Mouse (Mus musculus): ENCODE results near the gene Wbp1l. TPM values are rescaled to one million over a fixed set of nuclear protein-coding genes. Genes with fewer than 3 reads are reported as not detected.

Gene Wbp1l
- polyA plus RNA-seq, 1 experiment = 33.5 TPM

- Histone ChIP-seq H3K36me3 (ENCODE audit: control insufficient read depth, insufficient read depth) (no peaks in the 10 kb centered on the region), H3K27me3 (ENCODE audit: control insufficient read depth, insufficient read depth, insufficient read length) (no peaks in the 10 kb centered on the region), H3ac (ENCODE audit: control insufficient read depth, insufficient read length, low read depth) (peak within 1 kb of the TSS; percentile 63), H3K79me3 (ENCODE audit: low read depth) (no peaks in the 10 kb centered on the region), H3K4me3 (ENCODE audit: insufficient read depth, poor library complexity, severe bottlenecking) (peak within 1 kb of the TSS; percentile 59), H3K79me2 (ENCODE audit: control insufficient read depth, insufficient read depth) (no peaks in the 10 kb centered on the region)
- TF ChIP-seq MYOG (IDR thresholded peaks at IDR 0.05; ENCODE audit: control insufficient read depth, extremely low read depth, insufficient read length) (no peak), MAX (IDR thresholded peaks at IDR 0.05) (peak; percentile 82), CTCF (IDR thresholded peaks at IDR 0.05; ENCODE audit: control insufficient read depth, insufficient read depth, insufficient read length) (no peak)
Observed at GRCm38 (mm10) chr19:46689460-46690372, 90.8 kb downstream of the Wbp1l start, which contains the start of gene Borcs7. Gene Borcs7, plus strand, starts transcription at chr19:46689906.

GRCm38 (mm10) chr19:46690387-46690786 lies 91.5 kb downstream of the Wbp1l start:
- H3K27me3 ChIP-seq (ENCODE audit: control insufficient read depth, insufficient read depth, insufficient read length) = no peaks in the 10 kb centered on the region
- peak overlapping the region; percentile 25 for H3ac ChIP-seq (ENCODE audit: control insufficient read depth, insufficient read length, low read depth)
- TF ChIP-seq CTCF (IDR thresholded peaks at IDR 0.05; ENCODE audit: control insufficient read depth, insufficient read depth, insufficient read length) (no peak), MYOD1 (IDR thresholded peaks at IDR 0.05; ENCODE audit: control insufficient read depth, insufficient read length, low read depth) (no peak), FOSL1 (IDR thresholded peaks at IDR 0.05; ENCODE audit: insufficient read depth, low read length, poor library complexity, severe bottlenecking) (no peak), USF1 (IDR thresholded peaks at IDR 0.05; ENCODE audit: low read depth) (no peak)
- H3K79me2 ChIP-seq (ENCODE audit: control insufficient read depth, insufficient read depth) = no peaks in the 10 kb centered on the region
- no peaks in the 10 kb centered on the region for H3K79me3 ChIP-seq (ENCODE audit: low read depth)
- H3K4me3 ChIP-seq (ENCODE audit: insufficient read depth, poor library complexity, severe bottlenecking) = peak overlapping the region; percentile 59
- H3K36me3 ChIP-seq (ENCODE audit: control insufficient read depth, insufficient read depth) = no peaks in the 10 kb centered on the region

DNA sequence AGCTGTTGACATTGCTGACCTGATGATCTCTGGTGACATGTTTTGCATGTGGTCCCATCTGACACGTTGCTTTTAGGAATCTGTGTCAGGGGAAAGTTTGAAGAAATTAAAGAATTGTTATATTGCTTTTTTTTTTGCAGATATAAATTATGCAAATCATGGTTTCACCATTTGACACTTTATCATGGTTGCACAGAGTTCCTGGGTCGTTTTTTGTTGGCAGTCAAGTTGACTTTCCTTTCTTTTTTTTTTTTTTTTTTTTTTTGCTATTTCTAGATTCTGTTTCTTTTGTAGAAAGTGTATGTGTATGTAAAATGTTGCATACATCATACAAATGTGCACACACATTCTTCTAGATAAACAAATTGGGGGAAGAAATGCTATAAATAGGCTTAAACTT lies 92.2 kb downstream of the Wbp1l start:
- Histone ChIP-seq H3K79me3 (ENCODE audit: low read depth) (no peaks in the 10 kb centered on the region), H3K27me3 (ENCODE audit: control insufficient read depth, insufficient read depth, insufficient read length) (no peaks in the 10 kb centered on the region), H3ac (ENCODE audit: control insufficient read depth, insufficient read length, low read depth) (no peak overlapping the region), H3K79me2 (ENCODE audit: control insufficient read depth, insufficient read depth) (no peaks in the 10 kb centered on the region), H3K36me3 (ENCODE audit: control insufficient read depth, insufficient read depth) (no peaks in the 10 kb centered on the region), H3K4me3 (ENCODE audit: insufficient read depth, poor library complexity, severe bottlenecking) (no peak overlapping the region)
- TF ChIP-seq MYOD1 (IDR thresholded peaks at IDR 0.05; ENCODE audit: control insufficient read depth, insufficient read length, low read depth) = no peak

- Histone ChIP-seq H3K4me3 (ENCODE audit: insufficient read depth, poor library complexity, severe bottlenecking) (no peak overlapping the region), H3K27me3 (ENCODE audit: control insufficient read depth, insufficient read depth, insufficient read length) (no peaks in the 10 kb centered on the region), H3K79me3 (ENCODE audit: low read depth) (no peaks in the 10 kb centered on the region), H3K79me2 (ENCODE audit: control insufficient read depth, insufficient read depth) (no peaks in the 10 kb centered on the region), H3ac (ENCODE audit: control insufficient read depth, insufficient read length, low read depth) (no peak overlapping the region), H3K36me3 (ENCODE audit: control insufficient read depth, insufficient read depth) (no peaks in the 10 kb centered on the region)
- TF ChIP-seq MYOG (IDR thresholded peaks at IDR 0.05; ENCODE audit: control insufficient read depth, extremely low read depth, insufficient read length) = no peak
- TF ChIP-seq CEBPB (IDR thresholded peaks at IDR 0.05; ENCODE audit: low read depth) = no peak
- TF ChIP-seq CTCF (IDR thresholded peaks at IDR 0.05; ENCODE audit: control insufficient read depth, insufficient read depth, insufficient read length) = no peak
- no peak for TF ChIP-seq MYOD1 (IDR thresholded peaks at IDR 0.05; ENCODE audit: control insufficient read depth, insufficient read length, low read depth)
- no peak for TF ChIP-seq MAX (IDR thresholded peaks at IDR 0.05)
- no peak for TF ChIP-seq FOSL1 (IDR thresholded peaks at IDR 0.05; ENCODE audit: insufficient read depth, low read length, poor library complexity, severe bottlenecking)
- TF ChIP-seq USF1 (IDR thresholded peaks at IDR 0.05; ENCODE audit: low read depth) = no peak
Observed at GRCm38 (mm10) chr19:46693146-46693545, 94.3 kb downstream of the Wbp1l start.

DNA sequence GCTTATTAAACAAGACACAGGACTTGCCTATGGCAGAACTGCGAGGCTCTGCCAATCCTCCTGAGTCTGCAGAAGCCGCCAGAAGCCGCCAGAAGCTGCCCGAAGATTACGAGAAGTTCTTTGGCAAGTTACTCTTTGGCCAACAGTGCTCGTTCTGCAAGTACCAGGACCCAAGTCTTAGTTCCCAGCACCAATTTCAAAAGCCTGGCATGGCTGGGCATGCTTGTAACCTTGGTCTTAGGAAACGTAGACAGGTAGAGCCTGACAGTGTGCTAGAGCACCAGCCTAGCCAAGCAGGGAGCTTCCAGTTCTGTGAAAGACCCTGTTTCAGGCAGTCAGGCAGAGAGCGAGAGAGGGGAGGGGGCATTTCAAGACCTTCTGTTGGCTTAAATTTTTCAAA lies 97.6 kb downstream of the Wbp1l start:
- Histone ChIP-seq H3K36me3 (ENCODE audit: control insufficient read depth, insufficient read depth) (no peaks in the 10 kb centered on the region), H3K4me3 (ENCODE audit: insufficient read depth, poor library complexity, severe bottlenecking) (no peak overlapping the region), H3ac (ENCODE audit: control insufficient read depth, insufficient read length, low read depth) (no peak overlapping the region), H3K27me3 (ENCODE audit: control insufficient read depth, insufficient read depth, insufficient read length) (no peaks in the 10 kb centered on the region), H3K79me3 (ENCODE audit: low read depth) (no peaks in the 10 kb centered on the region), H3K79me2 (ENCODE audit: control insufficient read depth, insufficient read depth) (no peaks in the 10 kb centered on the region)
- TF ChIP-seq CEBPB (IDR thresholded peaks at IDR 0.05; ENCODE audit: low read depth) (no peak), CTCF (IDR thresholded peaks at IDR 0.05; ENCODE audit: control insufficient read depth, insufficient read depth, insufficient read length) (no peak), MYOG (IDR thresholded peaks at IDR 0.05; ENCODE audit: control insufficient read depth, extremely low read depth, insufficient read length) (no peak), USF1 (IDR thresholded peaks at IDR 0.05; ENCODE audit: low read depth) (no peak), MAX (IDR thresholded peaks at IDR 0.05) (no peak), MYOD1 (IDR thresholded peaks at IDR 0.05; ENCODE audit: control insufficient read depth, insufficient read length, low read depth) (no peak), FOSL1 (IDR thresholded peaks at IDR 0.05; ENCODE audit: insufficient read depth, low read length, poor library complexity, severe bottlenecking) (no peak)

DNA sequence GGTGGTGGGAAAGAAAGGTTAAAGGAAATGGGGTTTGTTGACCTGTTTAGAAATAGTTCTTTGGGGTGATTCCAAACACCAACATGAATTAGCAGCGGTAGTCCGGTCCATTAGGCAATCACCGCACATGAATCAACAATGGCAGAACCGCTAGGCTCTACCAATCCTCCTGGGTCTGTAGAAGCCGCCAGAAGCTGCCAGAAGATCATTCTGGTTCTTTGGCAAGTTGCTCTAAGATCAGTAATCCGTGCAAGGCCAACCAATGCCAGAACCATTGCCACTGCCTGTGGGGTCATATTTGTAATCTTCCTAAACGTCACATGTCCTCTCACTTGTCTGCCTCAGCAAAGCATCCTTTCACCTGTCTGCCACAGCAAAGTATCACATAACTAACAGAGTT lies 98.1 kb downstream of the Wbp1l start:
- H3K4me3 ChIP-seq (ENCODE audit: insufficient read depth, poor library complexity, severe bottlenecking) = no peak overlapping the region
- H3K79me2 ChIP-seq (ENCODE audit: control insufficient read depth, insufficient read depth) = no peaks in the 10 kb centered on the region
- no peaks in the 10 kb centered on the region for H3K79me3 ChIP-seq (ENCODE audit: low read depth)
- no peaks in the 10 kb centered on the region for H3K36me3 ChIP-seq (ENCODE audit: control insufficient read depth, insufficient read depth)
- TF ChIP-seq MAX (IDR thresholded peaks at IDR 0.05) = no peak
- TF ChIP-seq CEBPB (IDR thresholded peaks at IDR 0.05; ENCODE audit: low read depth) = no peak
- TF ChIP-seq USF1 (IDR thresholded peaks at IDR 0.05; ENCODE audit: low read depth) = no peak
- TF ChIP-seq MYOD1 (IDR thresholded peaks at IDR 0.05; ENCODE audit: control insufficient read depth, insufficient read length, low read depth) = no peak
- no peak for TF ChIP-seq MYOG (IDR thresholded peaks at IDR 0.05; ENCODE audit: control insufficient read depth, extremely low read depth, insufficient read length)
- TF ChIP-seq CTCF (IDR thresholded peaks at IDR 0.05; ENCODE audit: control insufficient read depth, insufficient read depth, insufficient read length) = no peak
- TF ChIP-seq FOSL1 (IDR thresholded peaks at IDR 0.05; ENCODE audit: insufficient read depth, low read length, poor library complexity, severe bottlenecking) = no peak
- no peaks in the 10 kb centered on the region for H3K27me3 ChIP-seq (ENCODE audit: control insufficient read depth, insufficient read depth, insufficient read length)
- no peak overlapping the region for H3ac ChIP-seq (ENCODE audit: control insufficient read depth, insufficient read length, low read depth)

Measured in C2C12 (cell line).